Mouse (Mus musculus) T-helper 2 cell (primary cell): ENCODE measurements around the gene Farp1.

ENCODE experiments used
- in situ Hi-C: fragments of 300-600 bp; cut with MboI, MseI; formaldehyde crosslinking; loops from one replicate; pipeline ENCODE4 v1.15.1; 2025; ENCODE audit warnings: high pct_unique_total_duplicates

Gene Farp1

DNA sequence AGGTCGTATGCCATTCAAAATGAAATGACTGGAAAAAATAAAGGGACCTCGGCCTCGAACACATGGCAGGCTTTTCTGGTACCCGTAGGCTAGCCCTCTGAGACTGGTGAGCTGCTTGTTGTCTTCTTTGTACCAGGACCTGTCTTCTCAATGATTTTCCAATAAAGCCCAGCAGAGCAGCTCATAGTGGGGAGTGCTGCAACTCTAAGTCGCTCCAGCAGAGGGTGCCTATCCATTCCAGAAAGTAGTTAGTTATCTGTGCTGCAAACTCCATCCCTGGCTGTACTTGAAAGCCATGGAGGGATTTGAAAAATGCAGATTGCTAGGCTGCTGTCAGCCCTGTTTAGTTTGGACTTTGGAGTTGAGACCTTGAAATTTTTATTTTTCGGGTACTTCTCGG lies 224.8 kb downstream of the Farp1 start:
- in situ Hi-C loops: no loop called here

DNA sequence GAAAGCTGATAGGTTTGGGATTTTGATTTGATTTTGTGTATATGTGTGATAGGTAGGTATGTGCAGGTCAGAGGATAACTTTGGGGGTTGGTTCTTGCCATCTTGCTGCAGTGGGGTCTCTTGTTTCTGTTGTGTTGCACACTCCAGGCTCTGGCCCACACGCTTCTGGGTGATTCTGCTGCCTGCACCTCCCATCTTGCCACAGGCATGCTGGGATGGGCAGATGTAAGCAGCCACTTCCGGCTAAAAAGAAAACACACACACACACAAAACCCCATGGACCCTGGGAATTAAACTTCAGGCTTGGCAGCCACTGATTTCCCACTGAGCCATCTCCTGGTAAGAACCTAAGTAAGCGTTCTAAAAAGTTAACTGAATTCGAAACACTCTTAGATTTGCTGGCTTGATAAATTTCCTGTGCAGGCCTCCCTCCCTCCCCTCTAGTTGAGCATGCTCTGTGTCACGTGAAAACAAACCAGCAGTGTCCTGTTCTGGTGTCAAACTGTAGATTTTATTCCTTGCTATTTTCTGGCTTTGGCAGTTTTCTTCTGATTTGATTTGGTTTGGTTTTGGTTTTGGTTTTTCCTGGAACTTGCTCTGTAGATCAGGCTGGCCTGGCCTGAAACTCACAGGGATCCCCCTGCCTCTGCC lies 226.4 kb downstream of the Farp1 start:
- in situ Hi-C loops: no loop called here

DNA sequence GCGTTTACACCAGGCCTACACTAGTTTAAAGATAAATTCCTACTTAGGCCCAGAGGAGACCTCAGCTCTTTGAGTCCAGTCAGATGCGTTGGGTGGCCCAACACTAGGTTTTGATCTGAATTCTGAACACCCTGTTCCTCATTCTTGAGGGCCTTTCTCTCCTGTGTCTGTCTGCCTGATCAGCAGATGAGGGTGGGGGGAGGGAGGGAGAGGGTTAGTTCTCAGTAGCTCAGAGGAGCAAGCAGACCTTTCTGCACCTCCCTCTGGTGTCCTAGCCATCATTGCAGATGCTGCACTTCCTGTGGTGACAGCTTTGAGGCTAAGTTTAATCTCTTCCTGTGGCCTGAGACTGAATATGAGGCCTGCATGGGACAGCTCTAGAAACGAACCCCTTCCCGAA lies 227.6 kb downstream of the Farp1 start:
- in situ Hi-C loops: no loop called here

DNA sequence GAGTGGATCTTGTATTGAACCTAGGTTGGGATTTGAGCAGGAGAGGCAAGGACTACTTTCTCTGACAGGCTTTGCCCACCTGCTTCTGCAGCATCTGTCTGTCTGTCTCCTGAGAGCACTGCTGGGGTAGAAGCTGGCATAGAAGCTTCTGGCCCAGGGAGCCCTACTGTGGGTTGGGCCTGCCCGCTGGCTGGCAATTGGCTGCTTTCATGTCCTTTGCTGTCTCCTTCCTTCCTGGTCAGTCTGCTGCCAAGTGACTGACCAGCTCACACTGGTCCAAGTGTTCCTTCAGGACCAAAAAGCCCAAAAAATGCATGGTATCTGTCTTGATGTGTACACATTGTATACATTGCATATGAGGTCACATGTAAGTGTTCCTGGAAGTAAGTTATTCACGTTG lies 228.9 kb downstream of the Farp1 start:
- in situ Hi-C loops: no loop called here

DNA sequence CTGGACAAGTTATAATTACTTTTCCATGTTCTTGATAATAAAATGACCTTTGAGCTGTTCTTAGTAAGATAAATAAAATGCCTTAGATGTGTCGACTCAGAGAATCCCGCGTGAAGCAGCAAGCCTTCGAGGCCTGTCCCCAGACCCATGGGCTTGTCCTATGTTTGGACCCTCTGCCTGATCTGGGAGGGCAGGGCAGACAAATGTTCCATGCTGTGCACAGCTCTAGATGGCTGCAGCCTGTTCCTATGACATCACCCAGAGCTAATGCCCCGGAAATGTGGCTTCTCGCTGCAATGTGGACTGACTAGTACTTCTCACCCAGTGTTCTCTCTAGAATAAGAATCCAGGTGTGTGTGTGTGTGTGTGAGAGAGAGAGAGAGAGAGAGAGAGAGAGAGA lies 229.5 kb downstream of the Farp1 start:
- in situ Hi-C loops: no loop called here

- in situ Hi-C loops: no loop called here
Measured at GRCm38 (mm10) chr14:121267801-121268200, 232.8 kb downstream of the Farp1 start.

DNA sequence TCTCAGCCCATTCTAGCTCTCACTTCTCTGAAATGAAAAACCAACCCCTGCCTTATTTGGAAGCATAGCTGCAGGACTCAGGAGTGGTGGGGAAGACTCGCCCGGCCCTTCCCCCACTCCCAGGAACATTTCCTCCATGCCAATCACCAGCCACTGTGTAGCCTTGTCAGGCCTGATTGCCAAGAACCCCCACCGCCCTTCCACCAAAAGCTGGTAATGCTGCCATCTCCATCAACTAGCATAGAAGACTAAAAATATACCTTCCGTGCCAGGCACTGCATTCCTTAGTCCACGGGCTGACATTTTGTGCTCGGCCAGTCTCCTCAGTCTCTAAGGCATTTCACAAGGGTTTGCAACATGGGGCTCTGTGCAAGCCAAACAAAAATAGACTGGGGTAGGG lies 235.5 kb downstream of the Farp1 start:
- in situ Hi-C loops: no loop called here

DNA sequence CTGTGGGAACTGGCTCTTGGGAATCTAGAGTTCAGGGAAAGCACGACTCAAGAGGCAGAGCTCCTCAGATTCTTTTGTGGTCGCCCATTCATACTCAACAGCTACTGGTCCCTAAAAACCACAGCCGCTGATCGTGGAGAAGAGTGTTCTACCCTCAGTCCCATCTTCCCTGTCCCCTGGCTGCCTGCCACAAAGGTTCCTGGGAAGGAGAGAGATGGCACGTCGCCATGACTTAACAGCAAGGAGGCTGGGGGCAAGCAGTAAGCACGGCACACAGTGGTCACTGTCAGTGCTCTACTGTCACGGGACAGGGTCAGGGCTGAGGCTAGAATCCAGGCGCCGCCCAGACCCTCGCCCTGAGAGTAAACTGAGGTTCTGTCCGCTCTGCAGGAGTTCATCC lies 240.0 kb downstream of the Farp1 start:
- in situ Hi-C loops: loop anchor here (5.0 kb wide), 1 partner anchor 177 kb away; no protein-coding TSS in a partner anchor

- in situ Hi-C loops: loop anchor here (5.0 kb wide), 1 partner anchor 176 kb away; no protein-coding TSS in a partner anchor
Measured at GRCm38 (mm10) chr14:121276016-121276415, 241.0 kb downstream of the Farp1 start.

DNA sequence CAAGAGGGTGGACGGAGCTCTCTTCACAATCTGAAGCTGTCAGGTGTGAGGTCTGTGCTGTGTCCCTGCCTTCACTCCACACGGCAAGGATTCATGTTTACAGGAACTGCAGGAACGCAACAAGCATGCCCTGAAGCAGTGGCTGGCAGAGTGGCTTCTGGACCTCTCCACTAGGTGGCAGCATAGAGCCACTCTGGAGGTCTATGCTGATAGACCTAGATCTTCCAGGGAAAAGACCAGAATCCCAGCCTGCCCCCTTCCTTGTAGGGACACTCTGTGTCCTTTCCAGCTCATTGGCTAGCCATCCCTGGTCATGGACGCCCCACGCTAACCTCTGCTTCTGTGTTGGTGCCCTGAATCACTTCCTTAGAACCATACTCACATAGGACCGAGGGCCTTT lies 244.1 kb downstream of the Farp1 start:
- in situ Hi-C loops: loop anchor here (5.0 kb wide), 1 partner anchor 173 kb away; no protein-coding TSS in a partner anchor

DNA sequence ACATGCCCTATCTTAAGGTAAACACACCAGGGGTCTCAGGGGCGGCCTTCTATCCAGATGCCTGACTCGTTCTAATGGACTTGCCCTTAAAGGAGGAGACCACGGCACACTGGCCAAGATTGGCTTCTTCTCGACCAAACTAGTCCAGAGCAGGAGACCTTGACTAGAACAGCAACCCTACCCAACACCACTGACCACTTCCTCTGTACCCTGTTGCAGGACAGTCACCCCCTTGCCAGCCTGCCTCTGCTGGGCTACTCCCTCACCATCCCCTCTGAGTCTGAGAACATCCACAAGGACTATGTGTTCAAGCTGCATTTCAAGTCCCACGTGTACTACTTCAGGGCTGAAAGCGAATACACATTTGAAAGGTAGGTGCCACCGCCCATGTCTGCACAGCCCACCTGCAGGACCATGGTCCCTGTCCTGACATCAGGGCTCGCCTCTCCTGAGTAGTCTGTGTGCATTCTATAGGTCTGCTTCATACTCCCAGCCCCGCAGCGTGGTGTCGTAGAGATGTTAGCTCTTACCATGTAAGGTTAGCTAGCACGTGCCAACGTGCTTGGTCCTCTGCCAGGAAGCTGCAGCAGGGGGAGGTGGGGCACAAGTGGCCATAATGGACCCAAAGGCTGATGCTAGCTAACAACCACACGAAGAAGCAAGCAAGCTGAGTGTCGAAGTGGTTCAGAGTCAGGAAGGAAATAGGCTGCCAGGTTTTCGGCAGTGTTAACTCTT lies 245.8 kb downstream of the Farp1 start:
- in situ Hi-C loops: no loop called here

- in situ Hi-C loops: no loop called here
Measured at GRCm38 (mm10) chr14:121281336-121281710, 246.3 kb downstream of the Farp1 start.

- in situ Hi-C loops: no loop called here
Measured at GRCm38 (mm10) chr14:121285379-121286120, 250.6 kb downstream of the Farp1 start.

DNA sequence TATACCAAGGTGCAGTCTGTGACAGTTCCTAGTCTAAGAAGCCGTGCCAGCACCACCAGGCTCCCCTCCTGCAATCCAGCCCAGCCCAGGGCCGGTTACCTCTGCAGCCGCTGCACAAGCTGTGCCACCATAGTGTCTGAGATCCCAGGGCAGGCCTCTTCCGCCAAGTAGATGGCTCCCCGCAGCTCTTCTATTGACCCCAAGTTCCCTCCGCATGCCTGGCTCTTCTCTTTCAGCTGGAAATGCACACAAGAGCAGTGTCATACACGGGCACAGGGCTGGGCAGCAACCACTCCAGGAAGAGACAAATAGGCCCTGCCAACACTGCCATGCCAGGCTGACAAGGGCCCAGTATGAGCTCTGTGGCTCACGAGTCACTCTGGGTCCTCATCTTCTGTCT lies 256.9 kb downstream of the Farp1 start:
- in situ Hi-C loops: no loop called here

- in situ Hi-C loops: no loop called here
Measured at GRCm38 (mm10) chr14:121292391-121292790, 257.4 kb downstream of the Farp1 start.

DNA sequence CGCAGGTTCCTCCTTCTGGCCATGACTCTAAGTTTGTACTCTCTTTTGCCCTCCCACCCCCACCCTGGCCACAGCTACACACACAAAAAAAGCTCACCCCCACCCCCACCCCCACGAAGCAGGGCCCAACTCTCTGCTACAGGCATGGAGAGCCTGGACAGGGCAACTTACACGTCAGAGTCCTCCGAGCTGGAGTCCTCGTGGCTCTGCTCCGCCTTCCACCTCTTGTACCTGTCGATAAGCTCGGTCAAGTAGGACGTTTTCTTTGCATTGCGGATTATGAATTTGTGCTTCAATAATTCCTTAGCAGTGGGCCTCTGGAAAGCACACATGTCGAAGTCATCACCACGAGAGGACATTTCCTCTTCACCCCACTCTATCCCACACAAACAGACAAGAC lies 259.5 kb downstream of the Farp1 start:
- in situ Hi-C loops: no loop called here

- in situ Hi-C loops: no loop called here
Measured at GRCm38 (mm10) chr14:121297103-121297502, 262.1 kb downstream of the Farp1 start.

DNA sequence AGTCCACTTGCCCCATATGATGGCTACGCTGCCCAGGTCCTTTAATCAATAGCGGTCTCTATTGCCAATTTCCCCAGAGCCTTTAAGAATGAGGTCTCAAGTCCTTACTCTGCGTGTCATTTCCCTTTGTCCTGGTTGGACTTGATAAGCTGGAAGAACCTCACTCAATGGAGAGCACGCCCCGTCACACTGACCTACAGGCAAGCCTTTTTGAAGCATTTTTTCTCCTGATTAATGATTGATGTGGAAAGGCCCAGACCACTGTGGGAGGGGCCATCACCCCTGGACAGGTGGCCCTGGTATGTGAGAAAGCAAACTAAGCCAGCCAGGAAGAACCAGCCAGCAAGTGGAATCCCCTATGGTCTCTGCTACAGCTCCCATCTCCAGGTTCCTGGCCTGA lies 263.5 kb downstream of the Farp1 start:
- in situ Hi-C loops: no loop called here

DNA sequence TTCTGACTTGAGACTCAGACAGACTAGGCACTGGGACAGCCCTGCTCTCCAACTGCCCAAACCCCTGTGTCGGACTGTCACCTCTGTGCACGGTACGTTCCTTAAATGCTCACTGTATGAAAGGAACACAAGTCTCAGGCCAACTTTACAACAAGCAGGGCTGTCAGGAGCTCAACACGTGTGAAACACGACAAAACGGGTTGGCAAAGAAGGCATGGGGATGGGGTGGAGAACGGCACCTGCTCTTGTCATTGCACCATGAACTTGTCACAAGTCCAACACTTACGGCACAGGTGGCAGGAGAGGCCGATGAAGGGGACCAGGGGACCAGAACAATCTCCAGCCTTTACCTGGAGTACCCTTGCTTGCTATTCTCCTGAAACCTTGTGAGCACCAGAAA lies 264.1 kb downstream of the Farp1 start:
- in situ Hi-C loops: no loop called here

GRCm38 (mm10) chr14:121304523-121304922 lies 269.5 kb downstream of the Farp1 start:
- in situ Hi-C loops: no loop called here

GRCm38 (mm10) chr14:121305316-121306064 lies 270.5 kb downstream of the Farp1 start:
- in situ Hi-C loops: no loop called here

DNA sequence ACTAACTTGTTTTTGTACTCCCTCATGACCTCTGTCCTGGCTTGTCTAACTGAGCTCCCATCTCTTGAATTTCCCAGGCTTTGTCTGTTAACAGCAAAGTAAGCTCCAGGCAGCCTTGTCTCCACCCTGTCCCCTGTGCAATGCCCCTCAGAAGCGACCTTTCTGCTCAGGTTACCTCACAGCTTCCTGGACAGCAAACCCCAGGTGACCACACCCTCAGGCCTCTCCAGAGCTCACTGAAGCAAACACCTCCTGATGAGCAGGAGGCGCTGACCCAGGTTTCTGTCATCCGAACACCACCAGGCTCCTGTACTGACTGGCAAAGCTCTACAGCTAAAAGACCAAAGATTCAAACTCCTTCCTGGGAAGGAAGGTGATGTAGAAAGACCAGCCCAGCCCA lies 274.9 kb downstream of the Farp1 start:
- in situ Hi-C loops: no loop called here
